Mouse (Mus musculus) lung, adult 2 months (tissue): ENCODE results near the gene Gm5771.

Experiments used
- CTCF ChIP-seq: fragments of 200-500 bp; IDR thresholded peaks from 2 replicates; pipeline ENCODE4 v1.5.1; 2011; ENCODE audit warnings: mild to moderate bottlenecking, low read length, control low read depth; ENCODE audit not compliant: insufficient read depth
- POLR2A ChIP-seq: fragments of 200-500 bp; IDR thresholded peaks from 2 replicates; pipeline ENCODE4 v1.6.1; 2011; ENCODE audit warnings: low read depth, mild to moderate bottlenecking, control low read depth, low read length, borderline replicate concordance; ENCODE audit errors: extremely low read depth

- TF ChIP-seq POLR2A, result no peak
- no peak for TF ChIP-seq CTCF
Measured at GRCm38 (mm10) chr6:41386781-41387180, 5.4 kb upstream of the Gm5771 start.
